Mouse (Mus musculus): ENCODE measurements at regions not wholly inside any gene's neighbourhood (a gene's known extent, or its start where the extent isn't known, plus 50 kb on each side); places are given as distances from the start of the nearest gene placed in this dataset.
A peak's percentile ranks its signal among the peaks of the same experiment; 100 is the strongest.

DNA sequence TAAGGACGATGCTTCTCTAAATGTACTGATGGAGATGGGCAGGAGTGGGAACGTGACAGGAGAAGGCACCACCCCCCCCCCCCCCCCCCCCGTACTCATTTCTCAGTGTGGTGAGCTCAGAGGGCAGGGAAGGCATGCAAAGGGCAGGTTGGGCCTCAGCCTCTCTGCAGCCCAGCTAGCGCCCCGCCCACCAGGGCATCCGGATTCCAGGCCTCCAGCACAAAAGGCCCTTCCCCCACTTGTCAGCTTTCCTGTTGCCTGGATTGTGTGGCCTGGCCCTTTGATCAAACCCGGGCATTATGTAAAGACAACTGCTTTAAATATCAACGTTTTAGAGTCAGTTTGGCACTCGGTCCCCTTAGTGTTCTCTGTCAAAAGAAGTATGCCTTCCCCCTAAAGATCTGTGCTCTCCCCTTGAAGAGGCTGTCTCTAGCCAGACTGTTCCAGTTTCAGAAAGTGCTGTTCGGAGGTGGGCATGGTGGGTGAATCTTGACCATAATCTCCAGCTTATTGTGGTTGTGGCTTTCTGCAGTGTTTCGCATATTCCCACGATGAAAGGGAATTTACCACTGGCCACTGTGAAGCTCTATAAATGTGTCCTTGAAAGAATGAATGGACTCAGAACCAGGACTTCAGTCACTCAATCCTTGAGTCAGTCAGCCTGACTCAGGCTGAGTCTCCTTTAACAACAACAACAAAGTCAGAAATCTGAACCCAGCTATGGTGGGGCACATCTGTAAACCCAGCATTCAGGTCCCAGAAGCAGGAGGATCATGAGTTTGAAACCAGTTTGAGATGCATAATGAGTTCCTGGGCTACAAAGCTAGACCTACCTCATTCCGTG is 192.4 kb upstream of the Klf3 start:
- no peak overlapping the region for H3K4me2 ChIP-seq (ENCODE audit: low read length)
- no peaks in the 10 kb centered on the region for H3K27me3 ChIP-seq (replicated peaks; ENCODE audit: control insufficient read depth, insufficient read depth, low read length)
- 10% methylated on average over 12 of the region's 13 CpGs for WGBS
- H3K36me3 ChIP-seq (ENCODE audit: control insufficient read depth, insufficient read depth): no peaks in the 10 kb centered on the region
- ATAC-seq: peak; percentile 74; the same call in 1 of the 2 replicates
- H3K9me3 ChIP-seq (ENCODE audit: control insufficient read depth, low read length): no peaks in the 10 kb centered on the region
- no peak overlapping the region for H3K9ac ChIP-seq (replicated peaks; ENCODE audit: low read depth, low read length)
- H3K4me1 ChIP-seq (replicated peaks; ENCODE audit: control insufficient read depth, insufficient read depth, low read length): peaks cover 3% of the 10 kb centered on the region; the same call in 1 of the 2 replicates
- no peak overlapping the region for H3K4me3 ChIP-seq (replicated peaks; ENCODE audit: low read length)
- no peak overlapping the region for H3K27ac ChIP-seq (ENCODE audit: low read length)

- Histone ChIP-seq H3K27ac (ENCODE audit: low read length) (no peak overlapping the region), H3K36me3 (ENCODE audit: control insufficient read depth, insufficient read depth) (no peaks in the 10 kb centered on the region), H3K9me3 (ENCODE audit: control insufficient read depth, low read length) (no peaks in the 10 kb centered on the region), H3K4me1 (replicated peaks; ENCODE audit: control insufficient read depth, insufficient read depth, low read length) (peaks cover 3% of the 10 kb centered on the region; the same call in 1 of the 2 replicates), H3K4me2 (ENCODE audit: low read length) (no peak overlapping the region), H3K27me3 (replicated peaks; ENCODE audit: control insufficient read depth, insufficient read depth, low read length) (no peaks in the 10 kb centered on the region), H3K9ac (replicated peaks; ENCODE audit: low read depth, low read length) (no peak overlapping the region), H3K4me3 (replicated peaks; ENCODE audit: low read length) (no peak overlapping the region)
- no peak for ATAC-seq
- 94% methylated on average over 7 of the region's 7 CpGs for whole genome bisulfite sequencing
These were observed 191.2 kb upstream of the Klf3 start for GRCm38 (mm10) chr5:64612017-64612416.

DNA sequence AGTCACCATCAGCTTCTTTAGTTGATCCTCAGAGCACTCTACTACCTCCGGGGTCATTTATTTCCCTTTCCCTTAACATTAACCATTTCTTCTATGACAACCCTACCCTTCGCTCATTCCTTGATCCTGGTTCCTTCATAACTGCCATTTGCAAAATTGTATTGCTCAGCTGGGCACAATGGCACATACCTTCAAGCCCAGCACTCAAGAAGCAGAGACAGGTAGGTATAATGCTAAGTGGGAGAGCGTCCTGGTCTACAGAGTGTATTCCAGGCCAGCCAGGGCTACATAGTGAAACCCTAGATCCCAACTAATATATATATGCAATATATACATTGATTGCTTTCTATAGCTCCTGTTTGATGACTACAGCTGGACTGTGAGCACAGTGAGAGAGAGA is 189.5 kb upstream of the Klf3 start:
- Histone ChIP-seq H3K4me1 (replicated peaks; ENCODE audit: control insufficient read depth, insufficient read depth, low read length) (peaks cover 3% of the 10 kb centered on the region; the same call in 1 of the 2 replicates), H3K27ac (ENCODE audit: low read length) (no peak overlapping the region), H3K9ac (replicated peaks; ENCODE audit: low read depth, low read length) (no peak overlapping the region), H3K27me3 (replicated peaks; ENCODE audit: control insufficient read depth, insufficient read depth, low read length) (no peaks in the 10 kb centered on the region), H3K4me3 (replicated peaks; ENCODE audit: low read length) (no peak overlapping the region), H3K4me2 (ENCODE audit: low read length) (no peak overlapping the region), H3K9me3 (ENCODE audit: control insufficient read depth, low read length) (no peaks in the 10 kb centered on the region), H3K36me3 (ENCODE audit: control insufficient read depth, insufficient read depth) (no peaks in the 10 kb centered on the region)
- ATAC-seq: no peak
- WGBS: 98% methylated on average over 3 of the region's 3 CpGs

DNA sequence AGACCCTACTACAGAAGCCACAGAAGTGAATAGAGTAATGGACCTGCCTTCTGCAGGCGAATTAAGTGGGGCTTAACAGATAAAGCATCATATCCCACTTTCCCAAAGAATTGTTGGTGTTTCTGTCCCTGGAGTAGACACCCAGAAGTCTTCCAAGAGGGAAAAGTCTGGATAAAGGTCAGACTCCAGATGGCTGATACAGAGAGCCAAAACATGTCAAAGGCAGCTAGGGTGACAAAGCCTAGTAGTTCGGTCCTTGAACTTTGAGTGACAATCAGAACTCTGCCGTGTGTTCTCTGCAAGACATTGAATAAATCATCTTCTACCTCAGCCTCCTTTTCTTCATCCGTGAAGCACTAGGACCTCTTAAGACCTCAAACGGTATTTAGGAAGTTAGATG is 185.1 kb upstream of the Klf3 start:
- WGBS: 73% methylated on average over 5 of the region's 5 CpGs
- Histone ChIP-seq H3K27ac (ENCODE audit: low read length) (no peak overlapping the region), H3K27me3 (replicated peaks; ENCODE audit: control insufficient read depth, insufficient read depth, low read length) (no peaks in the 10 kb centered on the region), H3K9ac (replicated peaks; ENCODE audit: low read depth, low read length) (no peak overlapping the region), H3K9me3 (ENCODE audit: control insufficient read depth, low read length) (no peaks in the 10 kb centered on the region), H3K4me3 (replicated peaks; ENCODE audit: low read length) (no peak overlapping the region), H3K36me3 (ENCODE audit: control insufficient read depth, insufficient read depth) (no peaks in the 10 kb centered on the region), H3K4me2 (ENCODE audit: low read length) (no peak overlapping the region), H3K4me1 (replicated peaks; ENCODE audit: control insufficient read depth, insufficient read depth, low read length) (no peaks in the 10 kb centered on the region)
- ATAC-seq: no peak

GRCm38 (mm10) chr5:64619752-64620151 is 183.4 kb upstream of the Klf3 start:
- Histone ChIP-seq H3K9ac (replicated peaks; ENCODE audit: low read depth, low read length) (no peak overlapping the region), H3K36me3 (ENCODE audit: control insufficient read depth, insufficient read depth) (no peaks in the 10 kb centered on the region), H3K4me1 (replicated peaks; ENCODE audit: control insufficient read depth, insufficient read depth, low read length) (no peaks in the 10 kb centered on the region)

GRCm38 (mm10) chr5:64620726-64621125 is 182.5 kb upstream of the Klf3 start:
- Histone ChIP-seq H3K27ac (ENCODE audit: low read length) (no peak overlapping the region), H3K9me3 (ENCODE audit: control insufficient read depth, low read length) (no peaks in the 10 kb centered on the region), H3K4me1 (replicated peaks; ENCODE audit: control insufficient read depth, insufficient read depth, low read length) (no peaks in the 10 kb centered on the region), H3K36me3 (ENCODE audit: control insufficient read depth, insufficient read depth) (no peaks in the 10 kb centered on the region), H3K27me3 (replicated peaks; ENCODE audit: control insufficient read depth, insufficient read depth, low read length) (no peaks in the 10 kb centered on the region), H3K4me3 (replicated peaks; ENCODE audit: low read length) (no peak overlapping the region), H3K4me2 (ENCODE audit: low read length) (no peak overlapping the region), H3K9ac (replicated peaks; ENCODE audit: low read depth, low read length) (no peak overlapping the region)
- ATAC-seq: no peak
- 90% methylated on average over 5 of the region's 5 CpGs for WGBS

More at GRCm38 (mm10) chr5:64619752-64620151, 183.4 kb upstream of the Klf3 start:
- no peak overlapping the region for H3K27ac ChIP-seq (ENCODE audit: low read length)
- H3K9me3 ChIP-seq (ENCODE audit: control insufficient read depth, low read length): no peaks in the 10 kb centered on the region
- WGBS: 92% methylated on average over 5 of the region's 5 CpGs
- no peaks in the 10 kb centered on the region for H3K27me3 ChIP-seq (replicated peaks; ENCODE audit: control insufficient read depth, insufficient read depth, low read length)
- ATAC-seq: no peak
- H3K4me2 ChIP-seq (ENCODE audit: low read length): no peak overlapping the region
- no peak overlapping the region for H3K4me3 ChIP-seq (replicated peaks; ENCODE audit: low read length)

- no peak for ATAC-seq
- no peaks in the 10 kb centered on the region for H3K4me1 ChIP-seq (replicated peaks; ENCODE audit: control insufficient read depth, insufficient read depth, low read length)
- H3K9ac ChIP-seq (replicated peaks; ENCODE audit: low read depth, low read length): no peak overlapping the region
- H3K9me3 ChIP-seq (ENCODE audit: control insufficient read depth, low read length): no peaks in the 10 kb centered on the region
- H3K36me3 ChIP-seq (ENCODE audit: control insufficient read depth, insufficient read depth): no peaks in the 10 kb centered on the region
- H3K4me3 ChIP-seq (replicated peaks; ENCODE audit: low read length): no peak overlapping the region
- 96% methylated on average over 1 of the region's 1 CpGs for WGBS
- no peaks in the 10 kb centered on the region for H3K27me3 ChIP-seq (replicated peaks; ENCODE audit: control insufficient read depth, insufficient read depth, low read length)
- no peak overlapping the region for H3K4me2 ChIP-seq (ENCODE audit: low read length)
- H3K27ac ChIP-seq (ENCODE audit: low read length): no peak overlapping the region
These were observed 181.8 kb upstream of the Klf3 start for GRCm38 (mm10) chr5:64621386-64621785.

- no peak overlapping the region for H3K27ac ChIP-seq (ENCODE audit: low read length)
- H3K9ac ChIP-seq (replicated peaks; ENCODE audit: low read depth, low read length): no peak overlapping the region
- no peaks in the 10 kb centered on the region for H3K9me3 ChIP-seq (ENCODE audit: control insufficient read depth, low read length)
- WGBS: 47% methylated on average over 3 of the region's 3 CpGs
- no peak overlapping the region for H3K4me3 ChIP-seq (replicated peaks; ENCODE audit: low read length)
- no peak overlapping the region for H3K4me2 ChIP-seq (ENCODE audit: low read length)
- H3K36me3 ChIP-seq (ENCODE audit: control insufficient read depth, insufficient read depth): no peaks in the 10 kb centered on the region
- ATAC-seq: no peak
- H3K4me1 ChIP-seq (replicated peaks; ENCODE audit: control insufficient read depth, insufficient read depth, low read length): no peaks in the 10 kb centered on the region
- H3K27me3 ChIP-seq (replicated peaks; ENCODE audit: control insufficient read depth, insufficient read depth, low read length): no peaks in the 10 kb centered on the region
These were observed 179.5 kb upstream of the Klf3 start for GRCm38 (mm10) chr5:64623653-64624052.

DNA sequence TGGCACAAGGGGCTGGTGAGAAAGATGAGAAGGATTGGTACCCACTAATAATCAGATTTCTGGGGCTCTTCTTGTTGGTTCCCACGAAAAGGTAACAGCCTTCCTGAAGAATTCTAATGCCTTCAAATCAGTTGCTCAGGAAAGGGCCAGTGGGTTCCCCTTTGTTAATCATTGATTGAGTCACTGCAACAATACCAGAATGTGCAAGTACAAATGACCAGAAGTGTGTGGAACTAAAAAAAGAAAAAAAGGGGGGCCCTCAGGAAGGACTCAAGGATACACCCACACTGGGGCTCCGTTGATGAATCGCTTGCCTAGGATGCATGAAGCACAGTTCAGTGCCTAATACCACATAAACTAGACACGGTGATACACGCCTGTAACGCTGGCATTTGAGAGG is 179.0 kb upstream of the Klf3 start:
- ATAC-seq: no peak
- Histone ChIP-seq H3K4me2 (ENCODE audit: low read length) (no peak overlapping the region), H3K27ac (ENCODE audit: low read length) (no peak overlapping the region), H3K9me3 (ENCODE audit: control insufficient read depth, low read length) (no peaks in the 10 kb centered on the region), H3K27me3 (replicated peaks; ENCODE audit: control insufficient read depth, insufficient read depth, low read length) (no peaks in the 10 kb centered on the region), H3K9ac (replicated peaks; ENCODE audit: low read depth, low read length) (no peak overlapping the region), H3K4me1 (replicated peaks; ENCODE audit: control insufficient read depth, insufficient read depth, low read length) (no peaks in the 10 kb centered on the region), H3K4me3 (replicated peaks; ENCODE audit: low read length) (no peak overlapping the region), H3K36me3 (ENCODE audit: control insufficient read depth, insufficient read depth) (no peaks in the 10 kb centered on the region)
- 81% methylated on average over 6 of the region's 6 CpGs for WGBS

Data from forebrain, embryonic 16.5 days (tissue).